Mouse (Mus musculus) layer of hippocampus, adult 9-11 months (tissue): ENCODE measurements around the gene Pcx.

Experiments
- DNase-seq: peaks from one replicate; pipeline ENCODE4 v3.0.0; 2022

The Pcx gene

GRCm38 (mm10) chr19:4497263-4497973, 12.9 kb upstream of the Pcx start:
- peak; percentile 51 for DNase-seq

DNA sequence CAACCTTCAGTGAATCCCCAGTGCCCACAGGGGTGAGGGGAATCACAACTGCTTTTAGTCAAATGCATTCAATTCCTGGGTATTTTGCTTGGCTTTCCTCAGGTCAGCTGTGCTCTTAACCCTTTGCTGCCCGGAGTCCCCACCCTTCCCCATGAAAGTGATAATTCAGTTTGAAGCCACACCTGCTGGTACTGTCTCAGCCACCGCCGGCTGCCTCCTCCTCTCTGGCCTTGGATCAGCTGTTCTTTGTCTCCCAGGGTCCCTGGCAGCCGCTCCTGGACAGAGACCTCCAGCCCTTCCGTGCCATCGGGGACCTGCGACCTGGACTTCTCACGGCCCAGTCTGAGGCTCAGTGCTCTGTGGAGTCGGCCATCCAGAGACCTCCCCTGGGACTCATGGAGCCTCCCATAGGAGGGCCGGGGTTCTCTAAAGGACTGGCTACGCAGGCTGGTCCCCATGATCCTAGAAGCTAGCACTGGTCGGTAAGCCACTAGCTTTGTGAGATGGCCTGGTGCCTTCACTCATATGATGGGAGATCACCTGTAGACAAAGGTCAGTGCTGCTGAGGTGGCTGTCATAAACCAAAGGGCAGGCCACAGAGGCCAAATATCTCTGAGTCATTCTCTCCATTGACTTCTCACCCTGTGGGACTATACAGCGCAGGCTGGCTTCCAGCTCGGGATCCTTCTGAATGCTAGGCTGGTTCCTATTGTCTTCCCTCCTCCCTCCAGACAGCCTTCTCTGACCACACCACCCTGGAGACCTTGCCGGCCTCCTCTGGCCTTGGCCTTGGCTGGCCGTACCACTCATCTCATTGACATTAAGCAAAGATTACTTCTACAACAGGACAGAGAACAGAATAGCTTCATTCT, 12.0 kb upstream of the Pcx start, which contains the start of gene 2010003K11Rik:
TSS of gene 2010003K11Rik (minus strand) at position 522 of the 872 bp plus-strand sequence.
- no peak for DNase-seq

DNA sequence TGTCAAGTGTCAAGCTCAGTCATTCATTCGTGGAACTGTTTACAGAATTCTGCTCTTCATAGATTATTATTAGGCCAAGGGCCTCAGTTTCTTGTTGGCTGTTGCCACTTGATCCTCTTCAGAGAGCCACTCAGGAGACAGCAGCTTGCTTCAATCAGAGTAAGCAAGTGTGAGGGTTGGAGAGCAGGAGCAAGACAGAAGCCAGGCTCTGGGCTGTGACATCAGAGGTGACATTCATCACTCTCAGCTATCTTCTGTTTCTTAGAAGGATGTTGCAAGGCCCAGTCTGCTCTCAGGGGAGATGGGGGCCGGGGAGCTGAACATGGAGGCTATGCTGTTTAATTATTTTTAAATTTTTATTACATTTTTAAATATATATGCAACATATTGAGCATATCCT, 7.6 kb upstream of the Pcx start:
- DNase-seq = no peak

- no peak for DNase-seq
These were observed 5.4 kb upstream of the Pcx start for GRCm38 (mm10) chr19:4504830-4505229.

DNA sequence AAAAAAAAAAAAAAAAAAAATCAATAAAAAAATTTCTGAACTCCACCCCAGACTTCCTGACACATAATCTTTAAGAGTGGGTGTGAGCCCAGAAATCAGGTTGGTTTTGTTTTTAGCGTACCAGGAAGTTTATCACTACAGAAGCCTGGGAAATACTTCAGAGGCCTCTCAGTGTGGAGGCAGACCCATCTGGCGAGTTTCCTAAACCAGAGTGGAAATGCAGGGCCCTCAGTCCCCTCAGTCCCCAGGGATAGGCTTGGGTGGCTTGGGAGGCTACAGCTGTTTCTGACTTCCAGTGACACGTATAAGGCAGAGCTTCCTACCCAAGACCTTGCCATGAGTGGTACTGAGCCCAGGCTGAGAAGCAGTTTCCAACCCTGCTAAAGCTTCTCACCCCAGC, 2.5 kb upstream of the Pcx start:
- no peak for DNase-seq

- no peak for DNase-seq
These were observed 1.0 kb downstream of the Pcx start for GRCm38 (mm10) chr19:4511116-4511841.

DNA sequence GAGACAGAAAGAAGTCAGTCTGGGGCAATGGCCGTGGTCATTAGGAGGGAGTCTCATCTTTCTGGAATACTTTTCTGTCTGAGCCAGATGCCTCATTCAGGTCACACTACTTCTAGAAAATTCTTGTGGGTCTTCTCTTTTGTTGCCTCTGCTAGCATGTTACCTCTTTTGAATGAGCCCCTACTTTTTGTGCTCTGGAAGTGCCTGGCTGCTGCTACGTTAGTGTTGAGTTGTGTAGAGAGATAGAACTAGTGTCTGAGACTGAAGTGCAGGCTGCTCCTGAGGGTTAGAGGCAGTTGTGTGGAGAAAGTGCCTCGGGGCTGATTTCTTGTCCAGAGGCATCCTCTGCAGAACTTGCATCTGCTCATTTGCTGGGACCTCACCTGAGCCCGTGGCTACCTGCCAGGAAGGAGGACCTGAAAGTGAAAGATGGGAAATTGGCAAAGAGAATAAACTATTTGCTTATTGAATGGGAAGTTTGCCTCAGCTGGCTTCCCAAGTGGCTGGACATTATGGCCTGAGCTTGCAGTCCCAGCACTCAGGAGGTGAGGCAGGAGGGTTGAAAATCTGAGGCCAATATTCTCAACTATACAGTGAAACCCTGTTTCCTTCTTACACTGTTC, 3.1 kb downstream of the Pcx start:
- no peak for DNase-seq

- DNase-seq = no peak
These were observed 5.5 kb downstream of the Pcx start for GRCm38 (mm10) chr19:4515746-4516145.

DNA sequence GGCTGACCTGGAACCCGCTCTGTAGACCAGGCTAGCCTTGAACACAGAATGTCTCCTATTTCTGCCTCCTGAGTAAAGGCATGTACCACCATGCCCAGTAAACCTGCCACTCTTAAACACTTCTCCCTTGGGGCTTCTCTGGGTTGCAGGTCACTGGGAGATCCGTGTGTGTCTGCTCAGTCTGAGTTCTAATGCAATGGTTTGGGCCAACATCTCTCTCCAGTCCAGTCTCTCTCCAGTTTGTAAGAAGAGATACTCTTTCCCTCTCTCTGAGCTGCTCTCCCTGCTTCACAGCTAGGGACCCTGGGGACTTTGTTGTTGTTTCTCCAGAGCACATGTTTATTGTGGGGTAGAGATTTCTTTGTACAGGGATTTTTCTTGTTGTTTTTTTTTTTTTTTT, 6.0 kb downstream of the Pcx start:
- DNase-seq = no peak

- no peak for DNase-seq
These were observed 7.2 kb downstream of the Pcx start for GRCm38 (mm10) chr19:4517483-4517882.

DNA sequence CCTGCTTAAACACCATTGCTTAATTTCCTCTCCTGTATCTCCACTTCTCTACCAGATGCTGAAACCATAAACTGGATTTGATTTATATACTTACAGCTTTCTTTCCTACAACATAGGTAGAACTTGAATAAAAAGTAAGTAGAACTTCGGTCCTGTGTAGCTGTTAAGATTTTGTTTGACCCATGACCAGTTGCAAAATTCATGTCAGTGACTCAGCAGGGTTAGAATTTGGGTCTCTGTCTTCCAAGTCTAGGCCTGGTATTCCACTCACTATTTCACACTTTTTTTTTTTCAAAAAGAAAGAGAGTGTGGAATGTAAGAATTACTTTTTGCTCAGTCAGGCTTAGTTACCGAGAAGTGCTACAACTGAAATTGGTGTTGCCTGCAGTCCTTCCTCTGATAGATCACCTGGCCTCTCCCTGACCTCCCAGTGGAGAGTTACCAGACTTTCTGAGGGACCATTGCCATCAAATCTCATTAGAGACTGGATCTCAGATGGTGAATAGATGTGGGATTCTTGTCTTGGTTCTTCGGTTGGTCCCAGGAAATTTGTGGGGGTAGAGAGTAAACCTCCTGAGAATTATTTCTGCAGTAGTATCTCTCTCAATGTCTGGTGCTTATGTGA, 11.3 kb downstream of the Pcx start:
- DNase-seq = no peak

GRCm38 (mm10) chr19:4534646-4535045, 24.4 kb downstream of the Pcx start:
- no peak for DNase-seq

DNA sequence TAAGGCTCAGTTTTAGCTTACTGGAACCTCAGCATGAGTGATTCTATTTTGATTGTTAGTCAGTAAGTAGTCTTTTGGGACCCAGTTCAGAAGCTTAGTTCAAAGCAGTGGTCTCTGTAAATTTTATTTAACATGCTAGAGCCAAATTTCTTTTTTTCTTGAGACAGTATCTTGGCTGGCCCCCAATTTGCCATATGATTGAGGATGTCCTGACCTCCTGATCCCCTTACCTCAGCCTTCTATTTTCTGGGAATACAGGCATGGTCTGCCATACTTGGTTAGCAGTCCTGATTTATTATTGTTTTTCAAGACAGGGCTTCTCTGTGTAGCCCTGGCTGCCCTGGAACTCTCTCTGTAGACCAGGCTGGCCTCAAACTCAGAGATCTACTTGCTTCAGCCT, 25.6 kb downstream of the Pcx start:
- no peak for DNase-seq

- DNase-seq = no peak
These were observed 26.3 kb downstream of the Pcx start for GRCm38 (mm10) chr19:4536606-4537005.

DNA sequence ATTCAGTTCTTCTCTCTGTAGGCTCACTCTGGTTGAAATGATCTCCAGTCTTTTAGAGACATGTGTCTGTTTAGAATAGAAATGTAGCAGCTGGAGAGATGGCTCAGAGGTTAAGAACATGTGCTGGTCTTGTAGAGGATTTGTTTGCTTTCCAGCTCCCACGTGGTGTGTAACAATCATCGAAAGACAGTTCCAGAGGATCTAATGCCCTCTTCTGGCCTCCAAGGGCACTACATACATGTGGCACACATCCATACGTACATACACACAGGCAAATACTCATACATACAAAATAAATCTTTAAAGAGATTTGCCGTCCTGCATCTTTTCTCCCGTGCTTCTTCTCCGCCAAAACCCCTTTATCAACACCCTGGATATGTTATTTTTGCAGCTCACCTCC, 30.0 kb downstream of the Pcx start:
- DNase-seq = no peak

- no peak for DNase-seq
These were observed 30.7 kb downstream of the Pcx start for GRCm38 (mm10) chr19:4540992-4541391.

DNA sequence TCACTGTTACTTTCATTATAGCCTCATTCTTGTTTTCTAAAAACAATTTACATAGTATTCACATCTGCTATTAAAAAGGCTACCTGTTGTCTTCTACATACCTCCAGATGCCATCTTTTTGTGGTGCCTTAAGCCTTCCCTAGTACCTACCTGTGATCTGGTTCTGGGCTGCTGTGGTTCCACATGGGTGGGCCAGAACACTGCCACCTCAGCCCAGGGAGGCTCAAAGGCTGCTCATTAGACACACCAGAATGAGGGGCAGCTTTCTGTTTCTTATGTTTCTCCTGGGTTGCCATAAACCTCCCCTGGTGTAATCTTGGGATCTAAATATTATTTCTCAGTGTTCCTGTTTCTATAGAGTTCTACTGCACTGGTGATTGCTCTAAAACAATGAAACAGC, 31.8 kb downstream of the Pcx start:
- DNase-seq = no peak

DNA sequence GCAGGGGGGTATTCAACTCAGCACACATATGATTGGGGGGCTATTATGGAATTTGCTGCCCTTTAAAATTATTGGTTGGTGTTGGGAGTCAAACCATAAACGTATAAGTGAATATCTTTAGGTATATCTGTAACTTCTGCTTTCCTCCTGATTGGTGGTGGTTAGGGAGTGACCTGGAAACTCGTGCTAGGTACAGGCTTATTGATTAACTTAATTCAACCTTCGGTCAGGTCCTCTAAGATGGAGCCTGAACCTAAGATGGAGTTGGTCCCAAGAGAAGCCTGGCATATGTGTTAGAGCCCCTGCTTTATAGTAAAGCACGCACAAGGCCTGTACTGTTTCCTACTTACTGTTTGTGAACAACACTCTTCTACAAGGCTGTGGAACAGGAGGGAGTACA, 34.8 kb downstream of the Pcx start:
- no peak for DNase-seq

- no peak for DNase-seq
These were observed 35.6 kb downstream of the Pcx start for GRCm38 (mm10) chr19:4545841-4546240.

- DNase-seq = no peak
These were observed 37.5 kb downstream of the Pcx start for GRCm38 (mm10) chr19:4547801-4548200.

DNA sequence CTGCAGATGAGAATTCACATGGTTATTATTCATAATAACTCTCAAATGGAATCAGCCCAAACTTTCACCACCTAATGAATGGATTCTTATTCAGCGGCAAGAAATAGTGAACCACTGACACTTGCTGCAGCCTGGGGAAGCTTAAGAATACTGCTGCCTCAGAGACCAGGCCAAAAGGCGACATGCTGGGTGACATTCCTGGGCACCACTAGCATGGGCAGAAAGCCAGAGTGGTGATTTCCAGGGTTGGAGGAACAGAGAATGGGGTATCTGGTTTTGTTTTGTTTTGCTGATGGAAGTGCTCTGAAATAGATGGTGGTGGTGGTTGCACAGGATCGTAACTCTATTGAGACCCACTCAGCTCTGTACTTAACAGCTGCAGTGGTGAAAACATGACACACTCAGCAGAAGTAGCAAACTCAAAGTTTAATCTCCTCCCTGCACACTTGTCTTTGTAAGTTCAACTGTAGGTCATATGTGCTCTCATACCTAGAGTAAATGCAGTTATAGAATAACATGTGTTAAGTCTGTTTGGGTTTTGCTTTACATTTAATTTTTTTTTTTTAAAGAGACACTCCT, 38.1 kb downstream of the Pcx start:
- no peak for DNase-seq

GRCm38 (mm10) chr19:4554248-4554647, 44.0 kb downstream of the Pcx start:
- DNase-seq = no peak
